In genomic region chr13:56795501-56795900, GRCm38 (mm10) we compare ENCODE assay signal across 25 mouse cellular contexts. TPM values are rescaled to one million over a fixed set of nuclear protein-coding genes. Genes with fewer than 3 reads are reported as not detected.
"Had no signal": no experiment of that assay in that cellular context is flagged by ENCODE, and none has a peak within 500 bp of the region (broad histone marks: within the 10 kb centered on the region; RNA-seq: fewer than 3 reads in every experiment).

No protein-coding gene starts in this region.

- DNase-seq: left cerebral cortex, postnatal 4 days; liver; liver, embryonic 13.5 days; liver, postnatal 0 days; lung, adult 18-20 months; lung, adult 2 months; lung, embryonic 14.5 days; lung, postnatal 10 days; lung, postnatal 14 days; lung, postnatal 36 days; lung, postnatal 4 days had no signal

RNA-seq across cellular contexts. Expression of gene Gm45623, which starts 41.9 kb away (rescaled TPM):
- polyA plus RNA-seq: limb, embryonic 10.5 days; limb, embryonic 11.5 days; limb, embryonic 12.5 days; liver, adult 2 months; liver, embryonic 11.5 days; liver, embryonic 12.5 days; liver, embryonic 13.5 days; liver, embryonic 14.5 days; liver, embryonic 15.5 days; liver, embryonic 16.5 days; liver, postnatal 0 days; macrophage; midbrain, embryonic 10.5 days; midbrain, embryonic 11.5 days; myocyte; neural tube, embryonic 11.5 days had no signal
